Mouse (Mus musculus) left cerebral cortex, postnatal 36 days (tissue): Measurements from ENCODE around the gene Defb13. TPM values are rescaled to one million over a fixed set of nuclear protein-coding genes. Genes with fewer than 3 reads are reported as not detected.

Experiments
- total RNA-seq, 2 experiments: library from RNA; stranded (reverse); gene quantifications; 2 replicates each; pipeline ENCODE4 v1.2.3; 2021

Gene Defb13
- total RNA-seq, 2 experiments from 2014 or later, result not detected

Other genes starting within 250 kb of the Defb13 start
- gene AY761184, start 243.1 kb upstream of the Defb13 start, total RNA-seq, result not detected
- not detected for gene Defa24, start 212.3 kb upstream of the Defb13 start, total RNA-seq
- not detected for gene Defb50, start 123.2 kb upstream of the Defb13 start, total RNA-seq
- not detected for gene Defb2, start 106.8 kb upstream of the Defb13 start, total RNA-seq
- gene Defb10, start 87.9 kb upstream of the Defb13 start, total RNA-seq, result not detected
- not detected for gene Defb9, start 61.3 kb upstream of the Defb13 start, total RNA-seq
- gene Defb11, start 40.4 kb upstream of the Defb13 start, total RNA-seq, result not detected
- gene Defb15, start 14.1 kb upstream of the Defb13 start, total RNA-seq, result not detected
- not detected for gene Defb35, start 8.4 kb upstream of the Defb13 start, total RNA-seq
- not detected for gene Fam90a1a, start 12.0 kb downstream of the Defb13 start, total RNA-seq
- not detected for gene Ccdc70, start 23.0 kb downstream of the Defb13 start, total RNA-seq
- gene Atp7b, start 113.5 kb downstream of the Defb13 start, total RNA-seq, result 1 to 10 TPM; 1.7 to 1.9 TPM
- 10 to 100 TPM; 30.7 to 35.7 TPM for gene Alg11, start 114.0 kb downstream of the Defb13 start, total RNA-seq
- not detected for gene Nek5, start 178.3 kb downstream of the Defb13 start, total RNA-seq
- 1 to 10 TPM; 1.7 to 2.2 TPM for gene Nek3, start 219.7 kb downstream of the Defb13 start, total RNA-seq
- gene Ckap2, start 239.1 kb downstream of the Defb13 start, total RNA-seq, result under 1 TPM; 0.62 to 0.86 TPM
- 10 to 100 TPM; 24.9 to 28.1 TPM for gene Vps36, start 246.0 kb downstream of the Defb13 start, total RNA-seq